Mouse (Mus musculus) thymus, adult 2 months (tissue): ENCODE results near the gene Ncam2.

ENCODE experiments used
- CTCF ChIP-seq: fragments of 200-500 bp; IDR thresholded peaks from 2 replicates; pipeline ENCODE4 v1.5.1; 2012; ENCODE audit warnings: mild to moderate bottlenecking, control low read depth, low read length, moderate library complexity, borderline replicate concordance; ENCODE audit not compliant: control insufficient read depth, poor library complexity, insufficient read depth; ENCODE audit errors: extremely low read depth
- POLR2A ChIP-seq: fragments of 200-500 bp; IDR thresholded peaks from 2 replicates; pipeline ENCODE4 v1.6.1; 2012; ENCODE audit warnings: mild to moderate bottlenecking, low read length, control low read depth, moderate library complexity; ENCODE audit not compliant: control insufficient read depth, poor library complexity, insufficient read depth; ENCODE audit errors: extremely low read depth

GRCm38 (mm10) chr16:81175302-81175943, 25.1 kb upstream of the Ncam2 start:
- TF ChIP-seq POLR2A (no peak), CTCF (no peak)
